Mouse (Mus musculus) testis, adult 10 weeks (tissue): ENCODE results near the gene Crip3. TPM values are rescaled to one million over a fixed set of nuclear protein-coding genes. Genes with fewer than 3 reads are reported as not detected.

Experiments used
- polyA plus RNA-seq: library from polyadenylated mRNA; stranded (reverse); fragments of 350-450 nt; fragmentation: Illumina TruSeq; extraction: RNeasy Lipid Tissue Mini Kit (QIAGEN cat#74804); gene quantifications from one replicate; pipeline ENCODE4 v1.2.3, GENCODE M21; 2014; ENCODE audit warnings: low read depth, low replicate concordance

Gene Crip3
- 0.83 TPM for polyA plus RNA-seq

DNA sequence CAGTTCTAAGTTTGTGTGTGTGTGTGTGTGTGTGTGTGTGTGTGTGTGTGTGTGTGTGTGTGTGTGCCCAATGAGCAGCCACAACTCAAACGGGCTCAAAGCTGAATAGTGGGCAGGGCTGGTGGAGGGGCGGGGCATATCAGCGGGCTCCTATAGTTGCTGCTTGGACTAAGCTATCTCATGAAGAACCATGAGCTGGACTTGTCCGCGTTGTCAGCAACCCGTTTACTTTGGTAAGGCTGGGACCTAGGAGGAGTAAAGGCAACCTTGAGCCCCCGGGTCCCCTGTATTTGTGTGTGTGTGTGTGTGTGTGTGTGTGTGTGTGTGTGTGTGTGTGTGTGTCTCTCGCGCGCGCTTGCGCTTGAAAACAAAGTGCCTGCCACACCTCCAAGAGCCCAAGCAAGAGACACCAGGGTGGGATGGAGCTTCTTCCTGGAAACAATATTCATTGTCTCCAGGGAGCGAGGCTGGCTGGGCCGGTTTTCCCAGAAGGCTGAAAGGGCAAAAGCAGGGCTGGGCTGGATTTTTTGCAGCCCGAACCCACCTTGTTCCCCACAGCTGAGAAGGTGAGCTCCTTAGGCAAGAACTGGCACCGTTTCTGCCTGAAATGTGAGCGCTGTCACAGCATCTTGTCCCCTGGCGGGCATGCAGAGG lies at the start of gene Crip3:
Gene Crip3, plus strand, starts transcription at position 166 of the 654 bp plus-strand sequence.

DNA sequence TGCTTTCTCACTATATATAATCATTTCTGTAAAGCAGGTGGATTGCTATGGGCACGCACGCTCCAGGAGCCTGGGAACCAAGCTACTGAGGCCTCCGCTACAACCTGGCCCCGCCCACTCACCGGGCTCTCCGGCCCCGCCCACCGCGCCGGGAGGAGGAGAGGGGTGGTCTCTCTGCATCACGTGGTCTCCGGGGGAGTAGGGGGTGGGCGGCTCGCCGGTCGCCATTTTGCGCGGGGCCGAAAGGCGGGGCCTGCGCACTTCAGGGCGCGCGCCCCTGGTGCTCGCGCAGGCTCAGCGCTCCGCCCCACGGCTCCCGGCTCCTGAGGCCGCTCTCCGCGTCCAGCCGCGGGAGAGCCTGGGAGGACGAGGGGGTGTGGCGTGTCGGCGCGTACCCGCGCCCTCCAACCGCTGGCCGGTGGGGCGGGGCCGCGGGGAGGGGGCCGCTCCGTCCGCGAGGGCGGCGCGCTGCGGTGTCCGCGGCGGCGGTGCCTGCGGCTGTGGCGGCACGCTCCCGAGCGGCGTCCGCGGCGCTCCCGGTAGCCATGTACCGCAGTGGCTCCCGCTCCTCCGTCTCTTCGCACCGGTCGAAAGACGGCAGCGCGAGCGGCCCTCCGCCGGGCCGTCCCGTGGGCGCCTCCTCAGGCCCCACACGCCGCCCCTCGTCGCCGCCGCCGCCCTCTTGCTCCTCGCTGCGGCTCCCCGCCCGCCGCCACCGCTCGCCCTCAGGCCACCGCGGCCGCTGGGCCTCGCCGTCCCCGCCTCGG lies 45.2 kb upstream of the Crip3 start, which contains the start of gene Zfp318:
Gene Zfp318, plus strand, starts transcription at position 438 of the 767 bp plus-strand sequence.

GRCm38 (mm10) chr17:46438298-46438873 lies 9.7 kb downstream of the Crip3 start, which contains the start of gene Slc22a7:
Gene Slc22a7 (minus strand): TSS chr17:46438457.

Other genes with a start within 250 kb of the Crip3 start
- gene Polh, start 226.3 kb upstream of the Crip3 start, polyA plus RNA-seq = 11.8 TPM
- gene Xpo5, start 226.1 kb upstream of the Crip3 start, polyA plus RNA-seq = 25.8 TPM
- gene Polr1c, start 180.9 kb upstream of the Crip3 start, polyA plus RNA-seq = 10.6 TPM
- gene Yipf3, start 180.8 kb upstream of the Crip3 start, polyA plus RNA-seq = 0.88 TPM
- gene Lrrc73, start 175.4 kb upstream of the Crip3 start, polyA plus RNA-seq = 1.8 TPM
- gene Tjap1, start 145.9 kb upstream of the Crip3 start, polyA plus RNA-seq = 1.3 TPM
- gene Dlk2, start 131.5 kb upstream of the Crip3 start, polyA plus RNA-seq = not detected
- 0.11 TPM for gene Abcc10, start 100.6 kb upstream of the Crip3 start, polyA plus RNA-seq
- gene Zfp318, start 45.2 kb upstream of the Crip3 start, polyA plus RNA-seq = 327 TPM
- not detected for gene Slc22a7, start 9.5 kb downstream of the Crip3 start, polyA plus RNA-seq
- gene Ttbk1, start 58.7 kb downstream of the Crip3 start, polyA plus RNA-seq = 3.8 TPM
- 3.1 TPM for gene Dnph1, start 67.8 kb downstream of the Crip3 start, polyA plus RNA-seq
- 2.6 TPM for gene Cul9, start 117.5 kb downstream of the Crip3 start, polyA plus RNA-seq
- 0.36 TPM for gene Srf, start 127.2 kb downstream of the Crip3 start, polyA plus RNA-seq
- gene Ptk7, start 200.6 kb downstream of the Crip3 start, polyA plus RNA-seq = 0.04 TPM
- 0.22 TPM for gene Klc4, start 217.1 kb downstream of the Crip3 start, polyA plus RNA-seq
- gene Mrpl2, start 217.3 kb downstream of the Crip3 start, polyA plus RNA-seq = 1.8 TPM
- 0.11 TPM for gene Cul7, start 221.4 kb downstream of the Crip3 start, polyA plus RNA-seq
- gene Rrp36, start 245.4 kb downstream of the Crip3 start, polyA plus RNA-seq = 1.1 TPM
- 131 TPM for gene Mea1, start 249.9 kb downstream of the Crip3 start, polyA plus RNA-seq